Comparison of ENCODE assay signal across 8 mouse cellular contexts in genomic region chr14:8300281-8300680, GRCm38 (mm10). TPM values are rescaled to one million over a fixed set of nuclear protein-coding genes. Genes with fewer than 3 reads are reported as not detected.
A peak's percentile ranks its signal among the peaks of the same experiment; 100 is the strongest.
DNase-seq lines count a peak whose midpoint lies in the region; ATAC-seq and TF ChIP-seq lines count a peak whose summit lies in the region.

No protein-coding gene starts in this region.

- H3K79me2 ChIP-seq in liver, adult 2 months (ENCODE audit: control insufficient read depth, insufficient read depth, low read length), result no peaks in the 10 kb centered on the region
- H3K79me2 ChIP-seq in myocyte (ENCODE audit: control insufficient read depth, insufficient read depth), result no peaks in the 10 kb centered on the region

- H3K4me3 ChIP-seq in liver, adult 2 months (ENCODE audit: insufficient read depth, low read depth, low read length), result no peak overlapping the region
- no peak overlapping the region for H3K4me3 ChIP-seq in liver, embryonic 12.5 days
- H3K4me3 ChIP-seq in forebrain, embryonic 13.5 days, result no peak overlapping the region
- H3K4me3 ChIP-seq in myocyte, result no peak overlapping the region

- H3K27me3 ChIP-seq in liver, adult 2 months (ENCODE audit: control insufficient read depth, insufficient read depth, low read length), result no peaks in the 10 kb centered on the region
- no peaks in the 10 kb centered on the region; the same call in 1 of the 2 replicates for H3K27me3 ChIP-seq in liver, embryonic 12.5 days (replicated peaks)
- peaks cover 5% of the 10 kb centered on the region; the same call in 1 of the 2 replicates for H3K27me3 ChIP-seq in forebrain, embryonic 13.5 days
- H3K27me3 ChIP-seq in myocyte (ENCODE audit: control insufficient read depth, insufficient read depth, insufficient read length), result no peaks in the 10 kb centered on the region

- H3K36me3 ChIP-seq in liver, adult 2 months (ENCODE audit: control insufficient read depth, insufficient read depth, low read length), result no peaks in the 10 kb centered on the region
- H3K36me3 ChIP-seq in liver, embryonic 12.5 days, result no peaks in the 10 kb centered on the region
- H3K36me3 ChIP-seq in forebrain, embryonic 13.5 days (ENCODE audit: poor library complexity, severe bottlenecking), result no peaks in the 10 kb centered on the region
- H3K36me3 ChIP-seq in myocyte (ENCODE audit: control insufficient read depth, insufficient read depth), result no peaks in the 10 kb centered on the region

- no peak for TF ChIP-seq POLR2A in liver, adult 2 months (IDR thresholded peaks at IDR 0.05; ENCODE audit: extremely low read depth, insufficient read depth, low read length)
- TF ChIP-seq POLR2A in myocyte (IDR thresholded peaks at IDR 0.05; ENCODE audit: insufficient read length, low read depth), result no peak

- no peak overlapping the region for H3K27ac ChIP-seq in liver, adult 2 months (replicated peaks; ENCODE audit: insufficient read depth, low read depth, low read length)
- no peak overlapping the region for H3K27ac ChIP-seq in liver, embryonic 12.5 days
- no peak overlapping the region for H3K27ac ChIP-seq in forebrain, embryonic 13.5 days

- WGBS in liver, adult 2 months, result 25% methylated on average over 8 of the region's 8 CpGs
- WGBS in liver, embryonic 12.5 days (ENCODE audit: insufficient replicate concordance), result 15% methylated on average over 8 of the region's 8 CpGs
- WGBS in forebrain, embryonic 13.5 days, result 29% methylated on average over 8 of the region's 8 CpGs

- DNase-seq in liver, adult 2 months (ENCODE audit: extremely low read depth, low read depth, low spot score), result peak; percentile 57
- peak; percentile 1 for DNase-seq in MEL-GATA-1-ER (ENCODE audit: extremely low read depth, low read depth)
- peak; percentile 71 to 89 for DNase-seq in kidney, postnatal 36 days

- H3K4me1 ChIP-seq in liver, adult 2 months (ENCODE audit: control insufficient read depth, insufficient read depth, low read length), result peaks cover 23% of the 10 kb centered on the region
- no peaks in the 10 kb centered on the region; the same call in 1 of the 2 replicates for H3K4me1 ChIP-seq in liver, embryonic 12.5 days
- peaks cover 9% of the 10 kb centered on the region for H3K4me1 ChIP-seq in forebrain, embryonic 13.5 days

- H3ac ChIP-seq in myocyte (ENCODE audit: control insufficient read depth, insufficient read length), result no peak overlapping the region

- peak; percentile 82 for TF ChIP-seq CTCF in liver, adult 2 months (IDR thresholded peaks at IDR 0.05; ENCODE audit: low read depth, low read length)

- no peak for ATAC-seq in liver, embryonic 12.5 days
- 0 out of 2 replicates have a peak, but pooled peaks have one; percentile 57 for ATAC-seq in cerebellum, adult (ENCODE audit: insufficient number of reproducible peaks, low FRiP score, low TSS enrichment)
- ATAC-seq in forebrain, embryonic 13.5 days, result peak; percentile 56
- ATAC-seq in activated CD4-positive, CD25-positive, alpha-beta regulatory T cell, adult 4 months, result no peak

- no peaks in the 10 kb centered on the region for H3K9me3 ChIP-seq in liver, embryonic 12.5 days (replicated peaks)
- no peaks in the 10 kb centered on the region for H3K9me3 ChIP-seq in forebrain, embryonic 13.5 days (replicated peaks)

- H3K9ac ChIP-seq in liver, adult 2 months (ENCODE audit: low read depth, low read length), result no peak overlapping the region
- H3K9ac ChIP-seq in liver, embryonic 12.5 days, result no peak overlapping the region
- H3K9ac ChIP-seq in forebrain, embryonic 13.5 days, result no peak overlapping the region

- H3K4me2 ChIP-seq in liver, embryonic 12.5 days, result no peak overlapping the region
- no peak overlapping the region for H3K4me2 ChIP-seq in forebrain, embryonic 13.5 days
- H3K4me2 ChIP-seq in myocyte (ENCODE audit: low read depth), result no peak overlapping the region

TF ChIP-seq in myocyte, 11 proteins besides CTCF, POLR2A, EP300 and RAD21:
- TF ChIP-seq MYOD1 (IDR thresholded peaks at IDR 0.05; ENCODE audit: control insufficient read depth in 1 of 3, insufficient read length in 2 of 3, low read depth in 2 of 3) (peak in 2 of 3 experiments; percentile 53 to 79), POLR2AphosphoS2 (IDR thresholded peaks at IDR 0.05; ENCODE audit: insufficient read length, low read depth) (no peak)

RNA-seq across cellular contexts. Expression of gene Fam107a, which starts 17.5 kb away (rescaled TPM):
- total RNA-seq in liver, adult 2 months (2014; rRNA removed), result 0.27 TPM in 1 of 2 replicates, not detected in the other
- not detected in 2 replicates for polyA plus RNA-seq in liver, adult 2 months (2012; rRNA removed)
- 0.05 TPM in 1 of 2 replicates, not detected in the other for polyA plus RNA-seq in liver, embryonic 12.5 days (2016; fragmentation: Nextera tagmentation; extraction: Ambion mirVana)
- 0.26 and 0.30 TPM in 2 replicates for polyA plus RNA-seq in forebrain, embryonic 13.5 days (2015; fragmentation: Nextera tagmentation; extraction: Ambion mirVana)
- 4.5 TPM for polyA plus RNA-seq in myocyte (2012; fragmentation: generic; extraction: Trizol)
- polyA plus RNA-seq in activated CD4-positive, CD25-positive, alpha-beta regulatory T cell, adult 4 months (2017; shearing (Covaris generic)), result not detected

RNA-seq across cellular contexts. Expression of gene Acox2, which starts 41.1 kb away (rescaled TPM):
- total RNA-seq in liver, adult 2 months (2014; rRNA removed), result 213 and 244 TPM in 2 replicates
- 301 and 313 TPM in 2 replicates for polyA plus RNA-seq in liver, adult 2 months (2012; rRNA removed)
- polyA plus RNA-seq in liver, embryonic 12.5 days (2016; fragmentation: Nextera tagmentation; extraction: Ambion mirVana), result 2.8 and 3.5 TPM in 2 replicates
- polyA plus RNA-seq in forebrain, embryonic 13.5 days (2015; fragmentation: Nextera tagmentation; extraction: Ambion mirVana), result not detected in 2 replicates
- 2.1 TPM for polyA plus RNA-seq in myocyte (2012; fragmentation: generic; extraction: Trizol)
- polyA plus RNA-seq in activated CD4-positive, CD25-positive, alpha-beta regulatory T cell, adult 4 months (2017; shearing (Covaris generic)), result not detected

Comparison
In these comparisons a context has a peak if more than half of its experiments do, and no peak if none do; other contexts are left out.
1. RNA of gene Acox2, which starts 41.1 kb away (polyA plus RNA-seq): 301 to 313 TPM in liver, adult 2 months; 2.8 to 3.5 TPM in liver, embryonic 12.5 days, 2.1 TPM in myocyte (single experiment), not detected in forebrain, embryonic 13.5 days and not detected in activated CD4-positive, CD25-positive, alpha-beta regulatory T cell, adult 4 months; every median in the first group is over 10 times any median in the second.
2. DNase-seq: peak in every context shown above with its lines; median percentile 80 in kidney, postnatal 36 days; 57 in liver, adult 2 months; 1 in MEL-GATA-1-ER.
3. ATAC-seq: peak in cerebellum, adult (single experiment) and forebrain, embryonic 13.5 days (single experiment); none in liver, embryonic 12.5 days (single experiment) and activated CD4-positive, CD25-positive, alpha-beta regulatory T cell, adult 4 months (single experiment).